Mouse (Mus musculus) liver, postnatal 0 days (tissue): ENCODE results near the gene Taf10.

ENCODE experiments used
- CTCF ChIP-seq: sonication (generic); IDR thresholded peaks from 2 replicates; pipeline ENCODE4 v1.5.1; 2016; ENCODE audit warnings: antibody characterized with exemption, low read depth
- EP300 ChIP-seq: IDR thresholded peaks from 2 replicates; pipeline ENCODE4 v1.6.1; 2016; ENCODE audit warnings: antibody characterized with exemption, low read depth, mild to moderate bottlenecking

- TF ChIP-seq CTCF (no peak), EP300 (no peak)
Measured at GRCm38 (mm10) chr7:105726980-105727325, 17.2 kb downstream of the Taf10 start.
